Mouse (Mus musculus): ENCODE measurements around the gene Polr2b.

GRCm38 (mm10) chr5:77362120-77362519 is 52.2 kb downstream of the Polr2b start:
- TF ChIP-seq CTCF (IDR thresholded peaks at IDR 0.05; ENCODE audit: low read depth, low read length): no peak
- TF ChIP-seq POLR2AphosphoS5 (IDR thresholded peaks at IDR 0.05; ENCODE audit: insufficient replicate concordance, low read depth, low read length): no peak
- TF ChIP-seq GATA1 (IDR thresholded peaks at IDR 0.05; ENCODE audit: borderline replicate concordance, low read length): no peak

All from G1E (cell line).